Mouse (Mus musculus) monocyte, adult 5-6 weeks (primary cell): Measurements from ENCODE around the gene Rpl6. TPM values are rescaled to one million over a fixed set of nuclear protein-coding genes. Genes with fewer than 3 reads are reported as not detected.

Experiments used
- ATAC-seq: fragments of 153-309, 156-312 bp; replicated peaks from 2 replicates; pipeline ENCODE4 v1.8.0; 2017; ENCODE audit warnings: mild to moderate bottlenecking; ENCODE audit not compliant: low TSS enrichment, insufficient number of reproducible peaks, severe bottlenecking, poor library complexity, low FRiP score
- total RNA-seq: library from RNA; stranded (forward); fragments of 200-1000, 200-491, 200-594 nt; gene quantifications from 3 replicates; pipeline ENCODE4 v1.2.3, GENCODE M21; 2017

Gene Rpl6
- 599 to 801 TPM (median 613 TPM) in 3 replicates for total RNA-seq

DNA sequence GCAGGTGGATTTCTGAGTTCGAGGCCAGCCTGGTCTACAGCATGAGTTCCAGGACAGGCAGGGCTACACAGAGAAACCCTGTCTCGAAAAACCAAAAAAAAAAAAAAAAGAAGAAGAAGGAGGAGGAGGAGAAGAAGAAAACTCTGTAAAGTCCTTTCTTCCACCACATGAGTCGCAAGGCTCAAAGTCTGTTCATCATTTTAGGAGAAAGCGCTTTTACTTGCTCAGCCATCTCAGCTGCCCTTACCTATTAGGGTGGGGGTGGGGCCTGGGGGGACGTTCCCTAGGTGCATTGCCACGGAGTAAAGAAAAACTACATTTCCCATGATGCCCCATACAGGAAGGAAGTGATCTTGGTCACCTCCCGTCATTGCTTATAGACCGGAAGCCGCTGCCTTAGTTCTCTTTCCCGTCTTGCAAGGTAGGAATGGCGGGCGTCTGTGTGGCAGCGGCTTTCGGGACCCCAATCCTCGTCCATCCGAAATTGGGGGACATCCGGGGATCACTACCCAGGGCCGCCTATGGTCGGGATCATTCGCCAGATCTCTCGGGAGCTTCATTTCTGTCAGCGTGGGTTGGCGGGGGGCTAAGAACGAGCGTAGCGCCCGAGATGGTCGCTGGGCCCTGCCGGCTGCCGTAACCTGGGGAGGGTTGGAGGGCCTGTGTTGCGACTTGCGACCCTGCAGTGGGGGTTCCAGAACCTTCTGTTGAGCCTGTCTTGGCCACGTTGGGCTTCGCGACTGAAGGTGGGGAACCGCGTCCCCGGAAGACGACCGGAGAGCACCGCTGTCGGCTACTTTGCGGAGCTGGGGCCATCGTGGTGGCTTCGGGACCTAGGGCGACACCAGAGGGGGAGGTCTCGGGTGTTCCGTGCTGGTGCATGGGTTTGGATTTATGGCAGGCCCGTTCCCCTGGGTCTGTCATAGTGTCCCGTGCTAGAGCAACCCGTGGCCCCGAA, at the start of gene Rpl6:
Rpl6 (plus strand) TSS at position 350 of the 958 bp plus-strand sequence.
- peak; percentile 95 for ATAC-seq

DNA sequence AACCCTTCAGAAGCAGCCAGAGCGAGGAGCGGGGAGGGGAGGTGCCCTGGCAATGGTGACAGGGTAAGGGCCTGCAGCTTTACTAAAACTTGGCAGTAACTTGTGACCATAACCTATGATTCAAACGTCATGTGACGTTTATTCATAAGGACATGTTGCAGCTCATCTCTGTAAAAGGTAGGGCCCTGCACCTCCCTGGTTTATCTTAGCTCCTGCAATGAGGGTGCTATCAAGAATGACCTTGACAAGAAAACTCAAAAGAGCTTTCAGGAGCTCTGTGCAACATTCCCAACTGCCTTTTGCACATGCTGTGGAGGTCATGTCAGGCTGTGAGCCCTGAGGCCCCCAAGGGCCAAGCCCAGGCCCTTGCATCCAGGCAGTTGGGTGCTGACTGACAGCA, 48.2 kb upstream of the Rpl6 start:
- no peak for ATAC-seq

DNA sequence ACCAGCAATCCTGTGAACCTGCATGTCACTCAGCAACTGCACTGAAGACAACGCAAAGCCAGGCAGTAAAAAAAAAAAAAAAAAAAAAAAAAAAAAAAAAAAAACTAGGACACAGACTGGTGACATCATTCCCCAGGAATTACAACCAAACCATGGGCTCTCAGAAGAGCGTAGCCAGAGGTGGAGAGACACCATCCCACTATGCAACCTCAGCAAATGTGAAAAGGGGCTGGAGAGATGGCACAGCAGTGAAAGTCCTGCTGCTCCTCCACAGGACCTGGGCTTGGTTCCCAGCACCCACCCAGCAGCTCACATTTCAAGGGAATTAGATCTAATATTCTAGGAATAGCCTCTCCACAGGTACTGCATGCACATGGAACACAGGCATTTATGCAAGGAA, 47.3 kb upstream of the Rpl6 start:
- ATAC-seq: no peak

DNA sequence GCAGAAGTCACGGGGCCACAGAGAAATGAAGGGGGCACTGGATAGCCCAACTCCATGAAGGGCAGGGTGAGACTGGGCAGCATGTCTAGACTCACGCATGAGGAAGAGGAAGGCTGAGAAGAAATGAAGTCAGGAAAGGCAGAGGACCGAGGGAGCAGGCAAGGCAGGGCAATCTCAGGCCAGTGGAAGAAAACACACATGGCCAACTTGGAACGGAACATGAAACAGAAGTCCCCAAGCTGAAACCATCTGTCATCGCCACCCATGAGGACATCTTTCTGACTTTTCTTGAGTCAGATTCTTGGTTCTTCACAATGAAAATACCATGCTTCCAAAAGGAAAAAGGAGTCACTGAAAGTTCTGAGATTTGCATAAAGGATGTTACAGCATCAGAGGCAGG, 46.8 kb upstream of the Rpl6 start:
- ATAC-seq: no peak

DNA sequence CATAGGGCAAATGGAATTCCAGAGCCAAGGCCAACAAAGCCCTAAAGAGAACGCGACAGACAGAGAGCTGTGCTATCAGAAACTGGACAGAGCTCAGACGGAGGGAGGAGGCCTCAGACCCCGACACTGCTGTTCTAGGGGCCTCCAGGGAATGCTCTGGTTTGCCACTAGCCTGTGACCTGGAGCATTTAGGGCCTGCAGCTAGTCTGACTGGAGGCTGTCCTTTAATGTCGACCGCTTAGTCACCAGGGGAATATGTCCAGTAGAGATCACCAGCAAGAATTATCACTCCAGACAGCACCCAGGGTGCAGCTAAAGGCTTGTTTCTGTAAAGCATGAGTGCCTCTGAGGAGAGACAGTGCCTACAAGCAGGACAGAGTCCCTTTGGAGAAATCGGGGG, 45.3 kb upstream of the Rpl6 start:
- no peak for ATAC-seq

DNA sequence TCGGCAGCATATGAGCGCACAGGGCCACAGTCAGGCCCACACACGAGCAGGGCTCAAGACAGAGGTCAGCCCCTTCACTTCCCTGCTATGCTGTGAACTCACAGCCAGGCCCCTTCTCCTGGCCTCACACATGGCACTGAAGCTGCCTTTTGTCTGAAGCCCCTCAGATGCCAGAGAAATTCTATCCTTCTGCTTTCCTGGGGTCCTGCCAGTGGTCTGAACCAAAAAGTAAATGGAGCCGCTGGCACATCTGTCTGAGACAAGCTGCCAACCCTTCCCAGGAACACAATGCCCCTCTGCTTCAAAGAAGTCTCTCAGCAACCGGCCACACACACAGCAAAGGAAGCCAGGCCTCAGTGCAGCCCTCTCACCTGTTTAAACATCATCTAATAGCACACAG, 42.0 kb upstream of the Rpl6 start:
- no peak for ATAC-seq

DNA sequence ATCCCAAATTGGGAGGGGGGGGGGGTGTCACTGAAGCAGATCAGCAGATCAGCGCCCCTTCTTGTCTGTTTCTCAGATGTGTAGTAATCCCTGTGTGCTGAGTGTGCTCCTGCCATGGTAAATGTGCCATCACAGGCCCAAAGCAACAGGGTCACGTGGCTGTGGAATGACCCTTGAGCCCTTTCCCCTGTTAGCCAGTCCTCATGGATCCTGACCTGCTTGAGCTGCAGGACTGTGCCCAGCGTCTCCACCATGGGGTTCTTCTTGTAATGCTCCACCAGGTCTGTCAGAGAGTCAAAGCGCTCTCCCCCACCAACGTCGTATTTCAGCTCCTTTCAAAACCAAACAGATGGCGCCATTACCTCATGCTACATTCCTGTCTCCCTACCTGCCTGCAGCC, 41.4 kb upstream of the Rpl6 start:
- ATAC-seq: no peak

DNA sequence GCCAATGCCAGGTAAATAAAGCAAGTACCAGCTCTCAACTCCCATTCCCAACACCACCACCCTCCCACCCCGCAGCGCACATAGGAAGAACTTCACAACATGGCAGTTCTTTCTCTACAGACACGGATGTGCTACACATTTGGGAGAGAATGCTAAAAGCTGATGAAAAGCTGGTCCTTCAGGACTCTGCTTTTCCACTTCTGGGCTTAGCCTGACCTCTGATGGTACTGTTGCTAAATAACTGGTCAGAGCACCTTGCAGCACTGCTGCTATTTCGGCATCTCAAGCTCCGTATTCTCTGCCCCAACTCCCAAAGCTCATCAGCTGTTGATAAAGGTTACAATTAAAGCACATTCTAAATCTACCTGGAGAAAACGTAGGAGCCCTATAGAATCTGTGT, 37.4 kb upstream of the Rpl6 start:
- ATAC-seq: no peak

DNA sequence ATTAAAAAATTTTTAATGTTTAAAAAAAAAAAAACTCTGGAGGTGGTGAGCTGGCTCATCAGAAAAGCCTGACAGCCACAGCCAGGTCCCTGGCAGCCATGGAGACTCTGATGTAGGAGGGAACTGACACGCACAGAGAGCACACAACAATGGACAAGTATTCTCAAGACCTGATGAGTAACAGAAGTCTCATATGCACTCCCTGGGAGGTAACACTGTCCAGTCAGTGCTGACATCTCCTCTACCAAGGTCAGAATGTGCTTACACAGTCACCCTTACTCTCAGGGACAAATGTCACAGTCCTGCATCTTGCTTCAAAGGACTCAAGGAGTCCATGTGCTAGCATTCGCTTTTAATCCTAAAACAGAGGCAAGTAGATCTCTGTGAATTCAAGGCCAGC, 34.7 kb upstream of the Rpl6 start:
- no peak for ATAC-seq

DNA sequence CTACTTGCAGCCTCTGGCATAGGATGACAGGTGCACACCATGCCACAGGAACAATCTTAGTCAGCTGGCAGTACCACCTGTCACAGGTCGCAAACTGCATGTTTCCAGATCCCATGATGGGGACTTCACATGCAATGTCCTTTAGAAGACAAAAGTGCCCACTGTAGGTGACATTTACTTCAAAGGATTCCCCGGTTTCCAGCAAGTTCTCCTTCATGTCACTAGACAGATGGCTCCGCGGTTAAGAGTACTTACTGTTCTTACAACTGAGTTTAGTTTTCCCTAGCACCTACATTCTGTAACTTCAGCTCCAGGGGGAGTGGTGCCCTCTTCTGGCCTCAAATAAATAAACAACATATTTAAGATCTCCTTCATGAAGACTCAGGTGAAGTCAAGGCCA, 31.4 kb upstream of the Rpl6 start:
- ATAC-seq: no peak

DNA sequence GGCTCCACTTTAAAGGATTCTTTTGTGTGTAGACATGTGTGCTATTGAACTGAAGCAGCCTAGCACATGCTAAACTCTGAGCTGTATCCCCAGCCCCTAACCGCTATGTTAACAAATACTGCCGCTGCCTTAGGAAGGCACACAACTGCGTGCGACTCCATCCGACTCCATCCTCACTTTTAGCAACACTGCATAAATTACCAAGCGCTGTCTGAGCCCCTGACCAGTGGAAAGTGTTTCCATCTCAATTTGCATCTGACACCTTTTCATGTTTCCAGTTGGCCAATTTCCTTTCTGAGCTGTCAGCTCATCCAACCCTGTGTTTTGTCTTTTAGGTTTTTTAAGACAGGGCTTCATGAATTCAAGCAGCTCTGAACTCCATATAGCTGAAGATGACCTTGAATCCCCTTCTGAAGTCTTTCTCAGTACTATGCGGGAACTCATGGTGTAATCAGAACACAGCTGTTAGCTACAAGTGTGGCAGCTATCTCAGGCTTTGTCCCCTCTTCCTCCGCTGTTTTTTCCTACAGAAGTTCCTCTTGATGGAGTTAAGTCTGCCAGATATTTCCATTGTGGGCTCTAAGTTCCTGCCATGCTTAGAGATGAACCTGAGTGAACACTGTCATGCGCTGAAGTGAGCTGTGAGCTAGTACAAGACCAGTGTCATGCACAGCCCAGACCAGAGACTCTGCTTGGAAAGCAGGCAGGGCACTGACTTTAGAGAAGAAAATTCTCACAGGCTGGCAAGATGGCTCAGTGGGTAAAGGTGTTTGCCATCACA, 25.0 kb upstream of the Rpl6 start:
- no peak for ATAC-seq

DNA sequence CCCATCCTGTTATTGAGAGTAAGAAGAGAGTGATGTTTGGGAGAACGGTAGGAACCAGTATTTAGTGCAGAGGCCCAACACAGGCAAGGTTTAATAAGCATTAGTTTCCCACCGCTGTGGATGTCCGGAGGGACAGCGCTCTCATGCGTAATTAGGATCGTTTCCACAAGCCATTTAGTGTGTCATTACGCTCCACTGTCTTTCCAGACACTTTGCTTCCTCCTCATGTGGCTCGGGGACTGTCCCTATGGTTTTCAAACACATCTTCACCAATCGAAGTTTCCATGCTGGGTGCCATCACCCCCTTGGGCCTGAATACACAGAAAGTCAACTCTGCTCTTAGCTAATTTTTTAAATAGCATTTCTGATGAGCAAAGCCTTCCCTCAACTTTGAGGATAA, 21.0 kb upstream of the Rpl6 start:
- ATAC-seq: no peak

DNA sequence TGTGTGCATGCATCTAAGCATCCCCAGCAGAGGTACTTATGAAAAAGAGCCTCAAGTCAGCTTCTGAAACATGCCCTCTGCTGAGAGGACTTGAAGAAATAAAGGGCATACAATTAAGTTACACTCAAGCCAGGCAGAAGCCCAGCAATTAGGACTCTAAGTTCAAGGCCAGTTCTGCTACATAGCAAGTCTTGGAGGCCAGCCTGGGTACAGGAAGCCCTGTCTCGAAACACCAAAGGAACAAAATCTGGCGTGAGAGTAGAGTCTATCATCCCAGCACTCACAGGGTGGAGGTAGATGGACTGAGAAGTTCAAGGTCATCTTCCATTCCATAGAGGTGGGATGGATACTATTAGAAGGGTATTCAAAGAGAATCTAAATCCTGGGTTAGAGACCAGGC, 19.9 kb upstream of the Rpl6 start:
- no peak for ATAC-seq

DNA sequence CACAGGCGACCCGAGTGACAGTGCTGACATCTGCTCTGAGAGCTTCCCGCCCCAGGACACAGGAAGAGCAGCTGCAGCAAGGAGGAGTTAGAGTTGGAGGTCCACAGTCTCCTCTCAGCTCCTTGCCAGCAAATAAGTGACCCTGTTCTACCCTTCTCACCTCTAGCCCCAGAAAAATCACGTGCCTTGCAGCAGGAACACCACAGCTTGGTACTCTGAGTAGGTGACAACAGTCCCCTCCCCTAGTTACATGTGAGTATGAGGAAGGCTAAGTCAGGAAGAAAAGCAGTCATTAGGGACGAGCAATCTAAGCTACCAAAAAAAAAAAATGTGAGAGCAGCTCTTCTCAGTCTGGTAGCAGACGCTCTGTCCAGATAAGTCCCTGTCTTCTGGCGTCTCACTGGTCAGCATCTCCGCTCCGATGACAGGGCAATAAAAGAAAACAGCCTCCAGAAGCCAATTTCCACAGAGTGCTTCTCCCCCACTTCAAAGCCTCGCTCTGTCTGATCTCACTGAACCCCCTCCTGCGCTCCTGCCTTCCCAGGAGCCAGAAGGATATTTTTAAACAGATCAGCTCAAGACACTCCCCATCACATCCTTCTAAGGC, 19.2 kb upstream of the Rpl6 start:
- no peak for ATAC-seq

DNA sequence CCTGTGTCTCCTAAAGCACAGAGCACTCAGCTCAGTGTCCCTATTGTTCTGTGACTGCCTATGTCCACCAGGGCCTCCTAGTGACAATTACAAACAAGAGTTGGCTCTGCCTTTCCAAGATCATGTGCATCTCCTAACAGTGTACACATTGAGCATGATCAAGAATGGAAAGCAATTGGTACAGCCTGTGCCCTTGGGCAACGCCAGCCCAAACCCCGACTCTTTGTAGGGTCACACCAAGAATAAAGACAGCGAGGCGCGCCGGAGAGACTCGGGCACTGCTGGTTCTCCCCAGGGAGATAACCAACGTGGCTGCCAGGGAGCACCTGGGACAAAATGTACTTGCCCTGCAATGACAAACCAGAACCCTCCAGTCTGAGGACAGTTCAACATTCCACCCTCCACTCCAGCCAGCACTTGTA, 16.7 kb upstream of the Rpl6 start:
- ATAC-seq: no peak

DNA sequence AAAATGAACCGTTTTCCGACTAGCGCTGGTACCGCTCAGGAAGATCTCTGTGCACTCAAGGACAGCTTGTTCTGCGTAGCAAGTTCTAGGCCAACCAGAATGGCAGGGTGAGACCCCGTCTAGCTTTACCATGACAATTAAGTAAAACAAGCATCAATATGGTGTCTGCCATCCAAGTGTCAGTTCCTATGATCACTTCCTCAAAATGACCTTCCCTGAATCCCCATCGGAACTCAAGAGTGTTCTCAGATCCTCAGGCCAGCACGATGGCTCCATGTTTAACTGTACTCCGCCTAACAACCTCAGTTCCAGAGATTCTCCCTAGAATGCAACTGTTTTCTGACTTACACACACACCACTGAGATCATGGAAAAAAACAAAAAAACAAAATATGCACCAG, 16.0 kb upstream of the Rpl6 start:
- no peak for ATAC-seq

DNA sequence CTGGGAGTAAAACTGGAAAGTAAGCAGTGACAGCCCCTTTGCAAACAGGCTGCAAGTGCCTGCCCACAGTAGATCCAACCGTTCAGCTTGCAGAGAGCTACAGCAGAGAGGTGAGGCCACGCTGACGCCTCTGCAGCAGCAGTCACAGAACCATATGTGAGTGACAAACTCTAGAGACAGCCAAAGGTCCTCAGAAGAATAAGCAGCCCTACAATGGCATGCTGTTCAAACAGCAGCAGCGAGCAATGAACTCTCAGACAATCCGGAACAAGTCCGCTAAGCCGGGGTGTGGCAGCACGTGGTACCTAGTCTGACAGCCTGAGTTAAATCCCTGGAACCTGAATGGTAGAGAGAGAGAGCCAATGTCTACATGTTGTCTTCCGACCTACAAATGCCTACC, 15.1 kb upstream of the Rpl6 start:
- no peak for ATAC-seq

DNA sequence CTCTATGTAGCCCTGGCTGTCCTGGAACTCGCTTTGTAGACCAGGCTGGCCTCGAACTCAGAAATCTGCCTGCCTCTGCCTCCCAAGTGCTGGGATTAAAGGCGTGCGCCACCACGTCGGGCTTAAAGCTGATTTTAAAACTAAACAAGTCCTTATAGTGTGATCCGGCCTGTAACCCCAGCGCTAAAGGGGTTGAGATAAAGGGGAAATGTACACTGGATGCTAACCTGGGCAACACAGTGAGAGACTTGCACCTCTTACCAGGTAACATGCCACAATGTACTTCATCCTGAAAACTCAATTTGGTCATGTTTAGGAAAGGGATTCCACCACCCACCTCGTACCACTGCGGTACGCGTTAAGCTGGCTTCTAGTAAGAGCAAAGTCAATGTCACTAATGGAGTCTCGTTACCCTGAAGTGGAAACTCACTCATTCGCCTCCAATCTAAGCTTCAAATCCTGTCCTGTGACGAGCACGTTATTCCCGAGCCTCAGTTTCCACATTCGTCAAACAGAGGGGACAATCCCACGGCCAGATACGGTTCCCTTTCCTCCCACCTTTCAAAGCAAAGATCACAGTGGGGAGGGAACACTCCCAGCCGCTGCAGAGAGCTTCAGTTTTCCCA, 14.0 kb upstream of the Rpl6 start:
- ATAC-seq: no peak
